Mouse (Mus musculus): ENCODE measurements around the gene Slc7a5.

The Slc7a5 gene

DNA sequence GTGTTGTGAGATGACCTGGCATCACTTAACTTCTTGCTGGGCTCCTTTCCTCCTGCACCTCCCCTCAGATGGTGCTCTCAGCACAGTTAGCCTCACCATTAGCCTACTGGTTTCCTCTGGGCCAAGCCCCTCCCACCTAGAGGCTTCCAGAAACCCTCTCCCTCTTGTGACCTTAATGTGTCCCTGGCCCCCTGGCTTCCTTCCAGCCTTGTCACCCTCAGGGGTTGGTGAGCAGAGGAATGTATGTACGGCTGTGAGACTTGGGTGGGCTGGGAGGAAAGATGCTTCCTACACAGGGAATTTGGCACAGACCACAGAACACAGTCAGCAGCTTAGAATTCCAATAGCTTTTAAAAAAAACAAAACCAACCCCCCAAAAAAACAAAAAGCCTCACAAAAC is 26.7 kb downstream of the Slc7a5 start:
- DNase-seq (ENCODE audit: low spot score) = no peak

DNA sequence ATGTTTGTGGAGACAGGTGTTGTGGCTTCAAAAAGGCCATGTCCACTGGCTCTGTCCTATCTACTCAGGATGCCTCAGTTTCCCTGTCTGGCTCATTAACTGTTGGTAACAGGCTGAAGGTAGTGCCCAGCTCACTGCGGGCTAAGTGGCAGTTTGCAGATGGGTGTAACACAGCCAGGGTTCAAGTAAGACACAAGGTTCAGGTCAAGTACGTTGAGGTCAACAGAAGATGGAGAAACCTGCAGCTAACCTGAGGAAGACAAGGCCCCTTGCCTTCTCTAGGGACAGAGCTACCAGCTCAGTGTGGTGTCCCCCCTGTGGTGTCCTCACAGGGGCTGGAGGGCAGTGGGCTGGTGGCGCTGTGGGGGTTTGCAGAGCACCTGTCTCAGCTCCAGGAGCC is 27.8 kb downstream of the Slc7a5 start:
- no peak for DNase-seq (ENCODE audit: low spot score)

DNA sequence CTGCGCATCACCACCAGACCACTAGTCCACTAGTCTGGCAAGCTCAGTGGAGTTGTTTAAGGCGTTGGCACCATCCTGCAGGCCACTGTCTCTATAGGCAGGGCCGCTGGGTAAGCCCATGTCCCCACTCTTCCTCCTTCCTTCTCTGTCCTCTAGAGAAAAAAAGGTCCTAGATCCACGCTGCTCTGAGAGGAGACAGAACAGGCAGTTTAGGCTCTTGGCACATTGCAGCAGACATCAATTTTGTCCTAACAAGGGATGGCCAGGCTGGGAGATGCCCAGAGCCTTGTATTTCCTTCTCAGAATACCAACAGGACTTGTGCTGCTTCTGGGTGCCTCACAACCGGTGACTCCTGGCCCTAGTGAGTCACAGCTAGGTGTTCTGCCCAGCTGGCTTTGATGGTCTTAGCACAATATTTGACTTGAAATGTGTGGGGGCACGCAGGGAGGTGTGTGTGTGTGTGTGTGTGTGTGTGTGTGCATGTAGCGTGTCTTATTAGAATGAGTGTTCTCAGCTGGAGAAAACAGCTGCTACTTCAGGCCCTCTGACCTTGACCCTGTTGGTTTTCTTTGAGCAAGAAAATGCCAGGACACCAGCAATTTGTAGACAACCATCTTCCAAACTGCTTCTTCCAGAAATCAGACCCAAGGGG is 29.5 kb downstream of the Slc7a5 start:
- no peak for DNase-seq (ENCODE audit: low spot score)

DNA sequence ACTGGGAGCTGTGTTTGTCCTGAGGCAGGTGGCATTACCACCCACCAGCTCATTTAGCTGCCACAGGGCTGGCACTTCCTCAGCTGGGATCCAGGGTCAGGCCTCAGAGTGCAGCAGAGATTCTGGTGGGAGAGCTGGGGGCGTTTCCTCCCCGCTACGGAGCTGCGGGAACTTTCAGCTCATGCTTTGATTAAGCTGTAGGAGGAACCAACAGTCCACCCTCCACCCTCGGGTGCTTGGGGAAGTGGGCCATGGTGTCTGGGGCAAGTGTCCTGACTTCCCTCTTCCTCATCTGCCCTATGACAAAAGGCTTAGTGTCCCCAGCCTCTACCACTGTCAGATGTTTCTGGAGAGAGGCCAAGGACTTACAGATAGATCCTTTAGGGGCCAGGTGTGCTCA is 30.3 kb downstream of the Slc7a5 start:
- DNase-seq (ENCODE audit: low spot score) = no peak

DNA sequence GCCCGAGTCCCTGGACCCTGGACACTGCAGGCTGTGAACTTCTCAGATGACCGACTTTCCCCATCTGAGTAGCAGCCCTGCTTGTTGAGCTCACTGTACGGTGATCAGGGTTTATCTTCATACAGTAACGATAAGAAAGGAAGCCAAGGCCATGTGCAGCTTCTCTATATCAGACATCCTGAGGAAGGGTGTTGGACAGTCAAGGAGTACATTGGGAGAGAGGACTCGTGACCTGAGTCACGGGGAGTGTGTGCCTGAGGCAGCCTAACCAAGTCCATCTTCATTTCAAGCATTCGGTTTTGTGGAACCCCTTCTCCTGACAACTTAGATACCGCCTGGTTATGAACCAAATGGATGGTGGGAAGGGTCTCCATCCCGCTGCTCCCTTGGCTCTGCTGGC is 32.0 kb downstream of the Slc7a5 start:
- DNase-seq (ENCODE audit: low spot score) = no peak

DNA sequence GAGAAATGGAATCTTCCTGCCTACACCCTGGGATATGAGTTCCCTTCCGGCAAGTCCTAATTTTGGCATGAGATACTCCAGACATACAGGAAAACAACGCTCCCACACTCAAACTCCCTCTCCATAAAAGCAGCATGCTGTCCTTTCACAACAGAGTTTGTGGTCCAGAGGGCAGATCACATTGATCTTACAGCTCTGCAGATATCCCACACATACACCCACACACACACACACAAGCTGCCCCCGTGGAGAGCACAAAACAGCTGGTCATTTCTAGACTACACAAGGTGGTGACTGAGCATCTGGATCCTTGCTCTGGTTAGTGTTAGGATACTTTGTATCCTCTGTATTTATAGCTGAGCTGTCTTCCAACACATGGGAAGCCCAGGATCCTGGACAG is 32.4 kb downstream of the Slc7a5 start:
- no peak for DNase-seq (ENCODE audit: low spot score)

DNA sequence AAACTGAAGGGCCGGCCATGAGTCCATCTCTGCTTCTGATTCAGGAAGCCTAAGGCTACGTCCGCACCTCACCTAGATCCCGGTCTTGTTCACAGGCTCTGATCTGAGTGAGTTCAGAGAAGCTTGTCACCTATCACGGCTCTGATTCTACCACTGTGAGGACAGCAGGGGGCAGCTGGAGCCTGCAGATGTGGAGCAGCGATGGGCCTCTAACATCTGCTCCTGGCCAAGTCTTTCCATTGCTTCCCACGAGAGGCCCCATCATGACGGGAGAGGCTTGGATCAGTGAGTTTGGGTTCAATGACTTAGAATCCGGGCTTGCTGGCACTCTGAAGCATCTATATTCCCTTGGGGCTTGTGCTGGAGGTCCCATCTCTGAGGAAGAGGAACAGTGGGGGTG is 33.5 kb downstream of the Slc7a5 start:
- DNase-seq (ENCODE audit: low spot score) = peak; percentile 63

DNA sequence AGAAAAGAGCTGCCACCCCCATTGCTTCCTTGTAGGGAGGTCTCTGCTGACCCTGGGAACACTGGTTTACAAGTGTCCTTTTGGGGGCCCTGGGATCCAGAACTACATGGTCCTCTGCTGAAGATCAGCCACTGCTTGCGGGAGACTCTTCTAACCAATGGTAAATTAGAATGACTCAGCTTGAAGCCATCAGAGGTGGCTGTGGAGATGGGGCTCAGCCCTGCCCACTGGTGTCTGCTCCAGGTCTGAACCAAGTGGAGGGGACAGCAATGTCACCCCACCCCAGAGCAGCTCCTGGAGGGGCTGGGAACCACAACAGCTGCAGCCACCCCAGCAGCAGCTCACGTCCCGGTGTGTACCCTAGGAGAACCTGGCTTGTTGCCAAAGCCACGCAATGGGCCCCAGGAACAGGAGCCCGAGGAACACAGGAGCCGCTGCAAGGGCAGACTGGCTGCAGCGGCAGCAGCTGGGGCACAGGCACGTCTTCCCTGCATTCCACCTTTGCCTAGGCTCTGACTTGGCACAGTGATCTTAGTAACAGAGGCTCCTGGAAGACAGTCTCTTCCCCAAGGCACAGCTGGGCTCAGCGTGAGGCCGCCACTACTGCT is 35.6 kb downstream of the Slc7a5 start:
- DNase-seq (ENCODE audit: low spot score) = no peak

DNA sequence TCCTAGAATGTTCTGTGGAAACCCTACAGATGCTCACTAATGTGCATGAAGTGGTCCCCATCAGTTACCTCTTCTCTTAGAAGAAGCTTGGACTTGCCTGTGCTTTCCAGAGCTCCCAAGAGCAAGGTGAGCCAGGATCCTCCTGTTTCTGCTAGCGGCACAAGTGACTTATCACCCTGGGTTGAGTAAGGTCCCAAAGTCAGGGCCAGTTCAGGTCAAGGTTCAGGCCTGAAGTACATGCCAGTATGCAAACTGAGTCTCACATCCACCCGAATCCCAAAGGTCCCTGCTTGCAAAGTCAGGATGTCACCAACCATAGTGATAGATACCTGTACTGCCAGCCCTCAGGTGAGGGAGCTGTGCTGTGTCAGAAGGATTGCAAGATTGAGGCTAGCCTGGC is 37.3 kb downstream of the Slc7a5 start:
- DNase-seq (ENCODE audit: low spot score) = no peak

DNA sequence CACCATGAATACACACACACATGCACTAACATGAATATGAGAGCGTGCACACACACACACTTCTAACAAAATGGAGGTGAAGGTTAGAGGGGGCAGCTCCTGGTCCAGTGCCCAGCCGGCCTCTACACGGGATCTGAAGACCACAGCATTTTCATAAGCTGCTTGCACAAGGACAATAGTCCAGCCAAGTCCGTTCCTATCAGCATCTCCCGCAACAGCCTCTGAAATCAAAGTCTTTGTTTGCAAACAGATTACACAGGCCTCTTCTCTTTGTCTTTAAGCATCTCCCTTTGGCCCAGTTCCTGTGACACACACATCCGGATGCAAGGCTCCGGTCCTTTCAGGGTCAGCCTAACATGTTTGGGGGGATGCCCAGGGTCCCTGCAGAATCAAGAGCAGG is 38.6 kb downstream of the Slc7a5 start:
- DNase-seq (ENCODE audit: low spot score) = no peak

DNA sequence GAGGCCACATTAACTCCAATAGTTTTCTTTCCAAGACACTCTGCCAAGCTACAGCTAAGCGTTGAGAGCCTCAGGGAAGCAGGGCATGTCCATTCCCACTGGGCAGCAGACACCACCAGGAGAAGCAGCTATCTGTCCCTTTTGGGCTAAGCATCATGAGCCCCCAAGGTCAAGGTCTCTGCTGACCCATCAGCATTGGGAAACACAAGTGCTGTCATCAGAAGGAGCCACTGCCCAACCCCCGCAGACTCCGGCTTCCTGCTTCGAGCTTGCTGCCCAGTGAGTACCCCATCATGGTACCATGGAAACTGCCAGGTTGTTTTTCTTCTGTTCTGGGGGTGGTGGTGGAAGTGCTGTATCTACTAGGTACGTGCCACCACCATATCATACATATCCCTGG is 39.3 kb downstream of the Slc7a5 start:
- no peak for DNase-seq (ENCODE audit: low spot score)

DNA sequence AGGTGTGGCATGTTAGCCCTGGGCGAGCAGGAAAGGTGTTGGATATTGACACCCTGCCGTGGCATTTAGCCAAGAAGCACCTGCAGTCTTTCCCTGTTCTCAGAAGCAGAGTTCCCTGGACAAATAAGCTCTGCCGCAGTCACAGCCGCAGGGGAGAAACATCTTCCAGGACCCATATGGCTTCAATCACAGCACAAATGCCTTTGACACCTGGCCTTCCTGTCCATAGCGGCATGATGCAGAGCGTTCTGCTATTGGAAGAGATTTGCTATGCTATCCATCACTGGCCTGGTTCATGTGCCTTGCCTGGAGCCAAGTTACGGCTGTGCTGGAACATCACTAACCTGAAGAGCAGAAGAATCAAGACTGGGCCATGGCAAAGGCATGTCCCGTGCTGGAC is 42.1 kb downstream of the Slc7a5 start:
- DNase-seq (ENCODE audit: low spot score) = no peak

DNA sequence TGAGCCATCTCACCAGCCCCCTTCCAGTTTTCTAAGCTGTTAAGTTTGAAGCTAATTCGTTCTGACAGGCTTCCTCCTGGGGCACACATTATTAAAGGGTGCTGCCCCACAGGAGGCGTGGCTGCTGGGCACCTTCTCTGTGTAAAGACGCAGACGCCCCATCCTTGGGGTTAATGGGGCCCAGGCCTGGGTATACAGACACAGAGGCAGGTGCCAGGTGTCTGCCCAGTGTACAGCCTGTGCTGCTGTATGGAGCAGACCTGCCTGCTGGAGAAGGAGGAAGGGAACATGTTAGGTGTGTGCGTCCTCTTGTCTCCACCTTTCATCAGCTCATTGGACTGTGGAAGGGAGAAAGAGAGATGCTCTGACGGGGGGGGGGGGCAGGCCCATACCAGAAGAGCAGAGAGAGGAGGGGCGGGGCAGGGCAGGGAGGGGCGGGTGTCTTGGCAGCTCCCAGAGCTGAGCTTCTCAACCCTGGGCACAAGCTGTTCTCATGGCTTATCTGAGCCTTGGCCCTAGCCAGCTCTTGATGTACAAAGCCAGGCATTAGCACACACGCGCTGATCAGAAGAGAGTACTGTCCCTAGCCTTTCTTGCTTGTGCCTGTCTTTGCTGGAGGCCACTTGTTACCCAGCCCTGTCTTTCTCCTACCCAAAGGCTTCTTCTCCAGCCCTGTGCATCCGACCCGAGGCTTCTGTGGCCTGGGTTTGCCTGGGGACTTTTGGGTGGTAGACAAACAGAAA is 45.5 kb downstream of the Slc7a5 start:
- no peak for DNase-seq (ENCODE audit: low spot score)

DNA sequence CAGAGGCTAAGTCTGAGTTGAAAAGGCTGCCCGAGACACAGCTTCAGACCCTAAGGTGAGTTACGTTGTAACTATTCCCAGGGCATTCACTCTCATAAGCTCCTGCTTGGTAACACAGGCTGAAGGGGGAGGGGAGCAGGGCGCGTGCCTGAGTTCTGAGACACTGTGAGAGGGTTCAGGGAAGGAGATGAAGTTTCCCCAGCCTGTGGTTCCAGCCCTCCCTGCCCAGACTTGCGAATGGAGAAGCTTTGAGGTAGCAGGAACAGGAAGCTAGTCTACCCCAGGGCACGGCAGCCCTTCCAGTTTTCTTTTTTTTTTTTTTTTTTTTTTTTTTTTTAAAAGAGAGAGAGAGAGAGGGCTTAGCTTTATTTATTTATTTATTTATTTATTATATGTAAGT is 46.2 kb downstream of the Slc7a5 start:
- no peak for DNase-seq (ENCODE audit: low spot score)

DNA sequence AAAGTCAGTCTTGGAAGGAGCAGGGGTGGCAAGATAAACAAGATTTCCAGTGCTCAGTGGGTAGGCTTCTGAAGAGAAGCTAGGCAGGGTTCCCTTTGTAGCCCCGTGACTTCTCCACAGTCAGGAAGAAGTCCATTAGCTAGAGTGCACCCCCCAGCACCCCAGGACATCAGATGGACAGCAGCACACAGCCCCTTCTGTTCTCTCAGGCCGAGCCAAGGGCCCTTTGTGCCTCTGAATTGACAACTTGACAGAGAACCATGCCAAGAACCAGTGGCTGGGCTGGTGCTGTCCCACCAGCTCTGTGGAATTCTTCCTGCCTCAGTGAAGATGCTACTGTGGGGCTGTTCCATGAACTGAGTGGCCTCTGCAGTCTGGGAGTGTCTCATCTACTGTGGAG is 49.7 kb downstream of the Slc7a5 start:
- DNase-seq (ENCODE audit: low spot score) = no peak

DNA sequence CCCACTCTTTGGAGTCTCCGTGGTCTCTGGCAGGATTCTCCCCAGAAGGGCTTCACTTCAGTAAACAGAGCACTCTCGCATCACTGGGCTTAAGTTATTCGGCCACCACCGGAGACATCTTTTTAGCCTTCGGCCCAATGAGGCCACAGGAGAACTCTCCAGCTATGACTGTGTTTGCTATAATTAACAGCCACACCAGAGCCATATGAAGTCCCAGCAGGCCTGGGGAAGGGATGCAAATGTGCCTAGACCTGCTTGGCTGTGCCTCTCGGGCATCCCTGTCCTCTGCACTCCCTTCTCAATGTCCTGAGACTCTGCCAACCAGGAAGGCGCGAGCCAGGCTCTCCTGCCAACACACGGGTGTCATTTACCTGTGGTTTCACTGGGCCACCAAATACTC is 50.2 kb downstream of the Slc7a5 start:
- no peak for DNase-seq (ENCODE audit: low spot score)

DNA sequence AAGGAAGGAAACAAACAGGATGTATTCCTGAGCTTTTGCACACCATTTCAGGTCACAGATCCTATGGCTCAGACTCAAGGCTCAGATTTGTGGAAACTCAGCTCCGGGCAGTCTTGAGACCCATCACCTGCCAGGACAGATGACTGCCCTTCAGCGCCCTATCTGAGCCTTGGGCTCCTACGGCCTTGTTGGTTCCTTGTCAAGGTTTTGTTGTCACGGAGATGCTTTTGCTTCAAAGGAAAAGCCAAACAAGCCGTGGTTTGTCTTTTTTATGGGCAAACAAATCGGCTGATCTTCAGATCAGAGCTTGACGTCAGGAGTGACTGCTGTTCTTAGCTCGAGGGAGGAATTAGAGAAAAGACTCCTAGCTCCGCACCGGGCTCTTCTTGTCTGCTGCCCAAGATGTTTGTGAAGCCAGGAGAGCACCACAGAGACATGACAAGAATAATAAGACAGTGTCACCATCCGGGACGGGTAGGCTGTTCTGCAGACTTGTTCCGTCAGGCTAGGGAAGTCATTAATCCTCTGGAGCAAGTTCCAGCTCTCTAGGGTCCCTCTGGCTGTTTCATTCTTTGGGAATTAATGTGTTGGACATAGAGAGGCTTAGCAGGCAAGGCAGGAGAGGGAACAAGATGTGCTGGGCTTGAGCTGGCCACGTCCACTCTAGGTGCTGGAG is 51.3 kb downstream of the Slc7a5 start:
- no peak for DNase-seq (ENCODE audit: low spot score)

DNA sequence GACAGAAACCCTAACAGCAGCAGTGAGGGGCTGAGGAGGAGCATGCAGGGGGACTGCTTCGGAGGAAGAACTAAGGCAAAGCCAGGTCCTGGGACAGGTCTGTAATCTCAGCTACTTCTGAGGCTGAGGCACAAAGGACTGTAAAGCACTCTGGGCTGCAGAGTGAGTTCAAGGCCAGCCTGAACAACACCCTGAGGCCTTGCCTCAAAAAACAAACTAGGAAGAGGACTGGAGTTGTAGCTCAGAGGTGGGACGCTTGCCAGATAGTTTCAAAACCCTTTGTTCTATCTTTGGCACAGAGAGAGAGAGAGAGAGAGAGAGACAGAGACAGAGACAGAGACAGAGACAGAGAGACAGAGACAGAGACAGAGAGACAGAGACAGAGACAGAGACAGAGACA is 53.9 kb downstream of the Slc7a5 start:
- no peak for DNase-seq (ENCODE audit: low spot score)

DNA sequence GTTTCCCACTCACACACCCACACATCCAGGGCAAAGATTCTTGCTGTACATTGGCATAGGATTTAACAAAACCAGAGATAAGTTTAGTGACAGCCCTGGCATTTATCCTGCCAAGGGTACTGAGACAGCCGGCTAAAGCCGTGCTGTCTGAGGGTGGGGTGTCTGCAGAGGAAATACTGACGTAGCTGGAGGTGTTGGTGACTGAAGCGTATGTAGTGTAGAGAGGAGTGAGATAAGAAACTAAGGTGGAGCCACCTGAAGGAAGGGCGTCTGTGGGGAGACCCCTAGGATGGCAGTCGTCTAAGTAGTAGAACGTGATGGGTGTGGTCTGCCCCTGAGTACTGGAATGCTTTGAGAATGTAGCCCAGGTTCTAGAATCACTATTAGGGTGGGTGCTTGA is 55.0 kb downstream of the Slc7a5 start:
- DNase-seq (ENCODE audit: low spot score) = no peak

DNA sequence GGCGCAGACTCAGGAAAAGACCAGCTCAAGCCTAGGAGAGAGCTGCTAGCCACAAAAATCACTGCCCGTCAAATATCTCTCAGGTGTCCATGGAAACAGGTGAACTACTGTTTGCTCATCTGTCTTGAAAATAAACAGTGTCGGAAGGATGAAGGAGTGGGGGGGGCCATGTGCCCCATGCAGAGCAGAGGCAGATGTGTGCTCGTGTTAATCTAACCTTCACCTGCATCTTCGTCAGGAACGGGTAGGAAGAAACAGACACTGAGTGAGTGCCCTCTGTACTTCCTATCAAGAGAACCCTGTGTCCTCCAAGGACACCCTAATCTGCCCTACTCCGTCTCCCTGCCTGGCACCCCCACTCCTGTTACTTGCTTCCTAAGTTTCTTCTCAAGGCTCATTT is 55.8 kb downstream of the Slc7a5 start:
- no peak for DNase-seq (ENCODE audit: low spot score)

DNA sequence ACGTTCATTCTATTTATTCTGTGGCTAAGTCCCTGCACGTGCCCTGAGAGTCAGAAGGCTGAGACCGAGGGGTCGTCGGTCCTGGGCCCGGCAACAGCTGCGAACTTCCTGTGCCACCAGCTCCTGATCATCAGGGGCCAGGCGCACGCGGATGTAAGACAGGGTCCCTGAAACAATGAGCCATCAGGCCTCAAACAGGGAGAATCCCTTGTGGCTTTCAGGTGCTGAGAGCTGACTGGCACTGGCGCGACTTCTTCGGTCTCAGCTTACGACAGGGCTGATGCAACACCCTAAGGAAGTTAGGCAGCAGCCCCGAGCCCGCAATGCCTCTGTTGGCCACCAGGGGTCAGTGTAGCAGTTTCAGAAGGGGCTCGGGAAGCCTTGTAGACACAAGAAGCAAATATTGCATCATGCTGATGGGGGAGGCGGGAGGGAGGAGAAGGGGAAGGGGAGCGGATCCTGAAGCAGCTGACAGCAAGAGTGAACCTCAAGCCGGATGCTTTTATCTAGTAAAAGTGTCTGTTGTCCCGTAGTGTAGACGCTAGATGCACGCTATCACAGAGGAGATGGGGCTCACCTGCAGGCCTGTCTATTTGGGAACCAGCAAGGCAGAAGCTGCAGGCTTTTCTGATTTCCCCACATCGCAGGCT is 56.5 kb downstream of the Slc7a5 start:
- peak; percentile 99 for DNase-seq (ENCODE audit: low spot score)

DNA sequence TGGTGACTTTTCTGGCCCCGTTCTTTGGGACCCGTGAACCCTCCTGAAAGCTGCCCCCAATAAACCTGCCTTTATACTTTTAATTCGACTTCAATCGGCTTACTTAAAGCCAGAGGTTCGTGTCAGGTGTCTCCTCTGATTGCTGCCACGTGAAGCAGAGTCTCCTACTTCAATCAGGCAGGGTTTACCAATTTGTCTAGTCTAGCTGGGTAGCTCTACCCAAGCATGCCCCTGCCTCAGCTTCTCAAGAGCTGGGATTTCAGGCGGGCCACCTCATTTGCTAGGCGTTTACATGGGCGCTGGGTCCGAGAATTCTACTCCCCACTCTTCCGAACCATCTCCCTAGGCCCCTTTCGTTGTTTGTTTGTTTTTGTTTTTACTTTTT is 57.1 kb downstream of the Slc7a5 start:
- no peak for DNase-seq (ENCODE audit: low spot score)

DNA sequence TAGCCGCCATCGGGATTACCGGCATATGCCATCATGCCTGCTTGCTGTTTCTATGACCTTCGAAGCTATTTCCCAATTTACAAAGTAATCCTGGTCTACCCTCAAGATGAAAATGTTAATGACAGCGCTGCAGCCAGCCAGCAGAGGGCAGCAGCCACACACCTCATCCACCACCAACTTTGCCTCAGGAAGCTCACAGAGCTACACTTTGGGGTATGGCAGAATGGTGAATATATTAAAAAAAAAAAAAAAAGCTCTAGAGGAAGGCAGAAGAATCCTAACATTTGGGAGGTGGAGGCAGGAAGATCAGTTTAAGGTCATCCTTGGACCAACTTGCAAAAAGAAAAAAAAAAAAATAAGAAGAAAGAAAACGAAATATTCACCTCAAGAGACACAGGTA is 57.5 kb downstream of the Slc7a5 start:
- DNase-seq (ENCODE audit: low spot score) = peak; percentile 51
